Mouse (Mus musculus) erythroblast, embryonic 14.5 days (primary cell): ENCODE data around the gene Map4k2.

Experiments used
- GATA1 ChIP-seq: IDR thresholded peaks from 2 replicates; pipeline ENCODE4 v1.6.1; 2012; ENCODE audit warnings: low read length, inconsistent platforms, mixed read lengths
- TAL1 ChIP-seq: IDR thresholded peaks from 3 replicates; pipeline ENCODE4 v1.6.1; 2012; ENCODE audit warnings: low read length, inconsistent platforms, mixed read lengths

DNA sequence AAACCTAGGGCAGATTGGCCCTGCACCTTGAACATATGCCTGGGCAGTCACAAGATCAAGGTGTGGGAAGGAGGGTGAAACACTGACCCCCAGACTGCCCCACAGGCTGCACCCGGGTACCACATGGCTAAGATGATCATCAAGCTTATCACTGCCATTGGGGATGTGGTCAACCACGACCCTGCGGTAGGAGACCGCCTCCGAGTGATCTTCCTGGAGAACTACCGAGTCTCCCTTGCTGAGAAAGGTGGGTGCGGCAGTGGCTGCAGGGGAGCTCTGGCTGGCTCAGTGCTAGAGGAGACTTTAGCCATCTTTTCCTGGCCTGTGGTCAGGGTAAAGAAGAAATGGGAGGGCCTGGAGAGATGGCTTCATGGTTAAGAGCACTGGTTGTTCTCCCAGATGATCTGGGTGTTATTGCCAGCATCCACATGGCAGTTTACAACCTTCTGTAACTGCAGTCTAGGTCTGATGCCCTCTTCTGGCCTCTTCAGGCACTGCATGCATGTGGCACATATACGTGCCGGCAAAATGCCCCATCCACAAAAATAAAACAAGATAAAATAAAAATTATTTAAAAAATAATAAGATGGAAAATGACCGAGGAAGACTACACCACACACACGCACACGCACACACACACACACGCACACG, 51.9 kb downstream of the Map4k2 start:
- TF ChIP-seq GATA1, result no peak
- no peak for TF ChIP-seq TAL1
